Mouse (Mus musculus) spleen, adult 2 months (tissue): ENCODE data around the gene Chchd1.

Experiments
- CTCF ChIP-seq: fragments of 200-500 bp; IDR thresholded peaks from 2 replicates; pipeline ENCODE4 v1.5.1; 2011; ENCODE audit warnings: mild to moderate bottlenecking, inconsistent platforms; ENCODE audit not compliant: insufficient read depth, insufficient read length, insufficient replicate concordance; ENCODE audit errors: extremely low read depth
- POLR2A ChIP-seq: fragments of 200-500 bp; IDR thresholded peaks from 2 replicates; pipeline ENCODE4 v1.6.1; 2011; ENCODE audit warnings: low read depth, low read length, inconsistent platforms

DNA sequence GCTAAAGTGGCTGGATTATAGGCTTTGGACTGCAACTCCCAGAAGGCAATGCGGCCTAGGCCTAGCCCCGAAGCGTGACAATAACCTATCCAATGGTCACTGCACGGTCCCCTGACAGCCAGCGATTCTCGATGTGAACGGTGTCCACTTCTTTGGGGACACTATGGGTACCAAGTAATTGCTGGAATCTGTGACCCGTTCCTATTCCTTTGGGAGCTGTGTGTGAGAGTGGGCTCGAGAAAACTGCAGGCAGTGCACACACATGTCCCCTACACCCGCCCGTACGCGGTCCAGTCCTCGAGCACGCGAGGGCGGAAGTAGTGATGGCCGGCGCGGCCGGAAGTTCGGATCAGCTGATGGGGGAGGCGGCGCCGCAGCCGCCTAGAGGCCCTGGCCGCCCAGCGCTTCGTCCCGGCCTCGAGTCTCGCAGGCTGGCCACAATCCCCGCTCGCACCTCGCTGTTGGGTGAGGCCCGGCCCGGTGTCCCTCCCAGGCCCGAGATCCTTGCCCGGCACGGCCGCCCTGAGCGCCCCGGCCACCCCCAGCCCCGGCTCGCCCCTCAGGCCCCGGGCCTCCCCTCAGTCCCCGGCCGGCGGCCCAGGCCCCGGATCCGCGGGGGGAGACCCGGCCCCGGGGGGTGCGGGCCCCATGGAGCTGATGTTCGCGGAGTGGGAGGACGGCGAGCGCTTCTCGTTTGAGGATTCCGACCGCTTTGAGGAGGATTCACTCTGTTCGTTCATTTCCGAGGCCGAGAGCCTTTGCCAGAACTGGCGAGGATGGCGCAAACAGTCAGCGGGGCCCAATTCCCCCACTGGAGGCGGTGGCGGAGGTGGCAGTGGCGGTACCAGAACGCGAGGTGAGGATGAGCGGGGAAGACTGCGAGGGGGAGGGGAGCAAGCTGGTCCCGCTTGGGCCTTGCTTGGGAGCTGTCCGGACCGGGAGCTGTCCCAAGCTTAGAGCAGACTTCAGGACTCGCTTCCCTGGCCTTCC lies 4.7 kb downstream of the Chchd1 start, which contains the start of gene Zswim8:
- TF ChIP-seq POLR2A = peak; percentile 65
- TF ChIP-seq CTCF = no peak
